ENCODE assay signal across 34 mouse cellular contexts in genomic region chr6:92857761-92858160, GRCm38 (mm10). TPM values are rescaled to one million over a fixed set of nuclear protein-coding genes. Genes with fewer than 3 reads are reported as not detected.
"Had no signal": no experiment of that assay in that cellular context is flagged by ENCODE, and none has a peak within 500 bp of the region (broad histone marks: within the 10 kb centered on the region; RNA-seq: fewer than 3 reads in every experiment).

No protein-coding gene starts in this region.

- DNase-seq: gastrocnemius, postnatal 14 days; gastrocnemius, postnatal 36 days; heart, adult 18-20 months; heart, postnatal 10 days; heart, postnatal 36 days; kidney, adult 18-20 months; kidney, postnatal 14 days; kidney, postnatal 36 days; layer of hippocampus, adult 9-11 months; layer of hippocampus, postnatal 36 days; left cerebral cortex, postnatal 4 days; lung, adult 18-20 months had no signal

- H3K36me3 ChIP-seq: hindbrain, embryonic 13.5 days; hindbrain, embryonic 15.5 days had no signal

- H3K27ac ChIP-seq: heart, embryonic 10.5 days; hindbrain, embryonic 13.5 days; hindbrain, embryonic 15.5 days; hindbrain, postnatal 0 days; limb, embryonic 13.5 days; limb, embryonic 15.5 days; liver, embryonic 12.5 days; liver, embryonic 14.5 days had no signal

- H3K4me1 ChIP-seq: hindbrain, embryonic 13.5 days; hindbrain, embryonic 15.5 days; limb, embryonic 15.5 days; liver, embryonic 12.5 days had no signal

- ATAC-seq: hindbrain, postnatal 0 days; intestine, embryonic 16.5 days; liver, embryonic 12.5 days had no signal

- H3K27me3 ChIP-seq: heart, embryonic 12.5 days; hindbrain, embryonic 13.5 days; limb, embryonic 13.5 days; limb, embryonic 15.5 days; liver, embryonic 12.5 days had no signal

- H3K9ac ChIP-seq: heart, embryonic 12.5 days; hindbrain, embryonic 13.5 days; hindbrain, embryonic 15.5 days; limb, embryonic 13.5 days; limb, embryonic 15.5 days; liver, embryonic 12.5 days; liver, embryonic 14.5 days had no signal

- H3K4me3 ChIP-seq: heart, embryonic 10.5 days; heart, embryonic 12.5 days; hindbrain, embryonic 13.5 days; hindbrain, embryonic 15.5 days; limb, embryonic 13.5 days; limb, embryonic 15.5 days; liver, embryonic 12.5 days had no signal

- H3K4me2 ChIP-seq: heart, embryonic 12.5 days; hindbrain, embryonic 13.5 days; hindbrain, embryonic 15.5 days; limb, embryonic 13.5 days; limb, embryonic 15.5 days; liver, embryonic 12.5 days had no signal

- H3K9me3 ChIP-seq: heart, embryonic 10.5 days; heart, embryonic 12.5 days; hindbrain, embryonic 13.5 days; hindbrain, embryonic 15.5 days; limb, embryonic 13.5 days; limb, embryonic 15.5 days; liver, embryonic 12.5 days had no signal

RNA-seq across cellular contexts. Expression of gene Gm15737, which starts 11.4 kb away (rescaled TPM):
- total RNA-seq: hematopoietic stem cell, adult 5-6 weeks; hindbrain, postnatal 0 days; layer of hippocampus, adult 18-20 months; layer of hippocampus, adult 8-10 months; layer of hippocampus, postnatal 14 days; layer of hippocampus, postnatal 36 days; left cerebral cortex, adult 18-20 months; left cerebral cortex, postnatal 10 days; left cerebral cortex, postnatal 25 days; left cerebral cortex, postnatal 4 days; liver, adult 2 months had no signal
- polyA plus RNA-seq: hindbrain, embryonic 11.5 days; hindbrain, embryonic 13.5 days; hindbrain, embryonic 15.5 days; hindbrain, postnatal 0 days; intestine, embryonic 16.5 days; liver, adult 2 months; liver, embryonic 12.5 days; liver, embryonic 14.5 days; liver, embryonic 16.5 days had no signal

RNA-seq across cellular contexts. Expression of gene A730049H05Rik, which starts 41.5 kb away (rescaled TPM):
- total RNA-seq: gastrocnemius, postnatal 14 days; heart, adult 18-20 months; hematopoietic stem cell, adult 5-6 weeks; left cerebral cortex, adult 18-20 months; left cerebral cortex, adult 8-10 months; left cerebral cortex, postnatal 10 days; liver, adult 2 months had no signal
- polyA plus RNA-seq: large intestine, adult 2 months; liver, adult 2 months; liver, embryonic 16.5 days had no signal
